Mouse (Mus musculus) myocyte (in vitro differentiated cells): ENCODE measurements around the gene Gatb. TPM values are rescaled to one million over a fixed set of nuclear protein-coding genes. Genes with fewer than 3 reads are reported as not detected.
A peak's percentile ranks its signal among the peaks of the same experiment; 100 is the strongest.

Experiments
- H3K27me3 ChIP-seq: one replicate; pipeline ENCODE4 v1.6.1; 2011; ENCODE audit not compliant: control insufficient read depth, insufficient read depth, insufficient read length
- H3K36me3 ChIP-seq: one replicate; pipeline ENCODE4 v1.6.1; 2011; ENCODE audit not compliant: control insufficient read depth, insufficient read depth
- H3K4me2 ChIP-seq: one replicate; pipeline ENCODE4 v1.6.1; 2011; ENCODE audit warnings: low read depth, control low read depth
- H3K4me3 ChIP-seq: one replicate; pipeline ENCODE4 v1.5.1; 2011; ENCODE audit warnings: mild to moderate bottlenecking, control low read depth, moderate library complexity
- H3K79me2 ChIP-seq: one replicate; pipeline ENCODE4 v1.6.1; 2011; ENCODE audit not compliant: control insufficient read depth, insufficient read depth
- H3ac ChIP-seq: one replicate; pipeline ENCODE4 v1.6.1; 2011; ENCODE audit not compliant: control insufficient read depth, insufficient read length
- CEBPB ChIP-seq: IDR thresholded peaks from 2 replicates; pipeline ENCODE4 v1.6.1; 2011; ENCODE audit warnings: mild to moderate bottlenecking, moderate library complexity; ENCODE audit not compliant: poor library complexity, insufficient read depth, severe bottlenecking
- E2F4 ChIP-seq: IDR thresholded peaks from one replicate; pipeline ENCODE4 v1.6.1; 2011; ENCODE audit warnings: mild to moderate bottlenecking, control low read depth, moderate library complexity; ENCODE audit not compliant: insufficient read depth
- MAX ChIP-seq: IDR thresholded peaks from one replicate; pipeline ENCODE4 v1.6.1; 2011; ENCODE audit warnings: low read depth, mild to moderate bottlenecking, control low read depth
- MYOD1 ChIP-seq, 3 experiments: IDR thresholded peaks; one replicate each; pipeline ENCODE4 v1.6.1; 2011; ENCODE audit warnings: control low read depth in 2 of 3, low read depth in 2 of 3, mild to moderate bottlenecking in 2 of 3, moderate library complexity in 1 of 3; ENCODE audit not compliant: insufficient read length in 2 of 3, control insufficient read depth in 1 of 3
- MYOG ChIP-seq, 3 experiments: IDR thresholded peaks; one replicate each; pipeline ENCODE4 v1.6.1; 2011; ENCODE audit warnings: control low read depth in 2 of 3, low read depth in 2 of 3, mild to moderate bottlenecking in 2 of 3; ENCODE audit not compliant: insufficient read length in 2 of 3, control insufficient read depth in 1 of 3, insufficient read depth in 1 of 3
- POLR2A ChIP-seq: IDR thresholded peaks from one replicate; pipeline ENCODE4 v1.6.1; 2011; ENCODE audit warnings: low read depth, mild to moderate bottlenecking, control low read depth, moderate library complexity; ENCODE audit not compliant: insufficient read length
- POLR2AphosphoS2 ChIP-seq: IDR thresholded peaks from one replicate; pipeline ENCODE4 v1.6.1; 2011; ENCODE audit warnings: low read depth, control low read depth; ENCODE audit not compliant: insufficient read length
- REST ChIP-seq: IDR thresholded peaks from one replicate; pipeline ENCODE4 v1.6.1; 2011; ENCODE audit warnings: mild to moderate bottlenecking, control low read depth, moderate library complexity; ENCODE audit not compliant: insufficient read depth, insufficient read length
- SRF ChIP-seq: IDR thresholded peaks from one replicate; pipeline ENCODE4 v1.6.1; 2011; ENCODE audit warnings: low read depth; ENCODE audit not compliant: control insufficient read depth, insufficient read length
- TCF12 ChIP-seq: IDR thresholded peaks from one replicate; pipeline ENCODE4 v1.6.1; 2011; ENCODE audit warnings: mild to moderate bottlenecking, control low read depth; ENCODE audit not compliant: poor library complexity, insufficient read depth, severe bottlenecking
- TCF3 ChIP-seq: IDR thresholded peaks from one replicate; pipeline ENCODE4 v1.6.1; 2011; ENCODE audit warnings: low read depth, control low read depth; ENCODE audit not compliant: insufficient read length
- USF1 ChIP-seq: IDR thresholded peaks from one replicate; pipeline ENCODE4 v1.6.1; 2011; ENCODE audit warnings: low read depth, mild to moderate bottlenecking, control low read depth, moderate library complexity
- polyA plus RNA-seq: library from polyadenylated mRNA; unstranded; fragments of >200 nt; fragmentation: generic; extraction: Trizol; gene quantifications from one replicate; pipeline ENCODE4 v1.2.1, GENCODE M21; 2012; ENCODE audit warnings: missing spikeins

Gatb gene
- polyA plus RNA-seq, 1 experiment, result 14.3 TPM

- Histone ChIP-seq H3K79me2 (no peaks in the 10 kb centered on the region), H3K4me2 (no peak overlapping the region), H3K36me3 (no peaks in the 10 kb centered on the region), H3K27me3 (no peaks in the 10 kb centered on the region), H3ac (no peak overlapping the region), H3K4me3 (no peak overlapping the region)
- TF ChIP-seq CEBPB (no peak), TCF12 (peak; percentile 55), TCF3 (peak; percentile 85), REST (no peak), MYOD1 (IDR thresholded peaks at IDR 0.05; ENCODE audit: control insufficient read depth in 1 of 3, insufficient read length in 2 of 3, low read depth in 2 of 3) (peak; percentile 49 to 95 (median 95)), MYOG (IDR thresholded peaks at IDR 0.05; ENCODE audit: control insufficient read depth in 1 of 3, insufficient read depth in 1 of 3, insufficient read length in 2 of 3, low read depth in 2 of 3) (peak; percentile 52 to 95 (median 90)), MAX (no peak)
These were observed 56.1 kb downstream of the Gatb start for GRCm38 (mm10) chr3:85629895-85630510.

GRCm38 (mm10) chr3:85633733-85634132, 59.8 kb downstream of the Gatb start:
- H3K4me2 ChIP-seq, result no peak overlapping the region
- H3K4me3 ChIP-seq, result no peak overlapping the region
- no peak overlapping the region for H3ac ChIP-seq
- TF ChIP-seq CEBPB (no peak), MYOG (IDR thresholded peaks at IDR 0.05; ENCODE audit: control insufficient read depth in 1 of 3, insufficient read depth in 1 of 3, insufficient read length in 2 of 3, low read depth in 2 of 3) (peak in 2 of 3 experiments; percentile 70 to 81), TCF12 (peak; percentile 42), MYOD1 (IDR thresholded peaks at IDR 0.05; ENCODE audit: control insufficient read depth in 1 of 3, insufficient read length in 2 of 3, low read depth in 2 of 3) (peak; percentile 3 to 78 (median 35)), E2F4 (no peak)
- H3K27me3 ChIP-seq, result no peaks in the 10 kb centered on the region
- no peaks in the 10 kb centered on the region for H3K36me3 ChIP-seq
- H3K79me2 ChIP-seq, result no peaks in the 10 kb centered on the region

GRCm38 (mm10) chr3:85634389-85635125, 60.6 kb downstream of the Gatb start:
- Histone ChIP-seq H3K4me3 (no peak overlapping the region), H3ac (no peak overlapping the region), H3K36me3 (no peaks in the 10 kb centered on the region), H3K79me2 (no peaks in the 10 kb centered on the region), H3K4me2 (no peak overlapping the region), H3K27me3 (no peaks in the 10 kb centered on the region)
- TF ChIP-seq CEBPB, result no peak
- no peak for TF ChIP-seq SRF
- no peak for TF ChIP-seq REST
- TF ChIP-seq MYOD1 (IDR thresholded peaks at IDR 0.05; ENCODE audit: control insufficient read depth in 1 of 3, insufficient read length in 2 of 3, low read depth in 2 of 3), result peak in 2 of 3 experiments; percentile 4 to 54
- TF ChIP-seq POLR2AphosphoS2, result no peak
- no peak for TF ChIP-seq USF1
- TF ChIP-seq TCF3, result no peak
- no peak for TF ChIP-seq E2F4
- TF ChIP-seq MAX, result no peak
- peak in 1 of 3 experiments; percentile 26 for TF ChIP-seq MYOG (IDR thresholded peaks at IDR 0.05; ENCODE audit: control insufficient read depth in 1 of 3, insufficient read depth in 1 of 3, insufficient read length in 2 of 3, low read depth in 2 of 3)
- TF ChIP-seq POLR2A, result no peak
- no peak for TF ChIP-seq TCF12

DNA sequence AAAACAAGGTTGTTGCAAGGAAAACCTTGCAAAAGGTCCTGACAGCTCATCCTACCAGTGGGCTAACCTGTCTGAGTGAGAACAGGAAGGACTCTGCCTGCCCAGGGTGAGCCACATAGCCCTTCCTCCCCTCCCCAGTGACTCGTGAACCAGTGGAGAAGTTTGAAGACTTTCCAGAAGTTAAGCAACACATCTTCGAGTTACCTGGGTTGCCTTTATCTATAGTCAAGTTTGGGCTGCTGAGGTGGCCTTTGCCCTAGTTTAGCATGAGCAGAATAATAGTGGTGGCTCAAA, 61.2 kb downstream of the Gatb start:
- no peaks in the 10 kb centered on the region for H3K36me3 ChIP-seq
- no peak overlapping the region for H3K4me3 ChIP-seq
- no peak overlapping the region for H3K4me2 ChIP-seq
- no peaks in the 10 kb centered on the region for H3K27me3 ChIP-seq
- TF ChIP-seq USF1 (no peak), TCF3 (no peak), POLR2AphosphoS2 (no peak), MYOD1 (IDR thresholded peaks at IDR 0.05; ENCODE audit: control insufficient read depth in 1 of 3, insufficient read length in 2 of 3, low read depth in 2 of 3) (no peak), TCF12 (no peak), MAX (no peak), CEBPB (no peak), POLR2A (no peak), REST (no peak), MYOG (IDR thresholded peaks at IDR 0.05; ENCODE audit: control insufficient read depth in 1 of 3, insufficient read depth in 1 of 3, insufficient read length in 2 of 3, low read depth in 2 of 3) (no peak), SRF (no peak)
- H3K79me2 ChIP-seq, result no peaks in the 10 kb centered on the region
- H3ac ChIP-seq, result no peak overlapping the region
